Mouse (Mus musculus) ES-E14 (cell line): ENCODE results near the gene Msto1.

Experiments
- CHD2 ChIP-seq: IDR thresholded peaks from 2 replicates; pipeline ENCODE4 v1.6.1; 2014; ENCODE audit warnings: mild to moderate bottlenecking, low read depth, low read length, inconsistent platforms
- HCFC1 ChIP-seq: IDR thresholded peaks from 2 replicates; pipeline ENCODE4 v1.6.1; 2012; ENCODE audit warnings: low read length, inconsistent platforms, borderline replicate concordance; ENCODE audit not compliant: insufficient read depth
- ZC3H11A ChIP-seq: IDR thresholded peaks from 2 replicates; pipeline ENCODE4 v1.6.1; 2012; ENCODE audit warnings: low read depth, mild to moderate bottlenecking, inconsistent platforms, low read length, borderline replicate concordance
- ZNF384 ChIP-seq: IDR thresholded peaks from 2 replicates; pipeline ENCODE4 v1.6.1; 2012; ENCODE audit warnings: low read depth, low read length, inconsistent platforms

- TF ChIP-seq CHD2 (no peak), ZC3H11A (no peak), HCFC1 (no peak), ZNF384 (no peak)
Measured at GRCm38 (mm10) chr3:88905741-88906140, 8.1 kb downstream of the Msto1 start.
